Mouse (Mus musculus) bone marrow, adult 2 months (tissue): Measurements from ENCODE around the gene Clstn1.

Source experiments
- CTCF ChIP-seq: fragments of 200-500 bp; IDR thresholded peaks from 2 replicates; pipeline ENCODE4 v1.5.1; 2011; ENCODE audit warnings: low read length, control low read depth; ENCODE audit not compliant: control insufficient read depth, insufficient read depth
- POLR2A ChIP-seq: fragments of 200-500 bp; IDR thresholded peaks from 2 replicates; pipeline ENCODE4 v1.6.1; 2011; ENCODE audit warnings: low read depth, mild to moderate bottlenecking, control low read depth, low read length, borderline replicate concordance; ENCODE audit not compliant: control insufficient read depth

DNA sequence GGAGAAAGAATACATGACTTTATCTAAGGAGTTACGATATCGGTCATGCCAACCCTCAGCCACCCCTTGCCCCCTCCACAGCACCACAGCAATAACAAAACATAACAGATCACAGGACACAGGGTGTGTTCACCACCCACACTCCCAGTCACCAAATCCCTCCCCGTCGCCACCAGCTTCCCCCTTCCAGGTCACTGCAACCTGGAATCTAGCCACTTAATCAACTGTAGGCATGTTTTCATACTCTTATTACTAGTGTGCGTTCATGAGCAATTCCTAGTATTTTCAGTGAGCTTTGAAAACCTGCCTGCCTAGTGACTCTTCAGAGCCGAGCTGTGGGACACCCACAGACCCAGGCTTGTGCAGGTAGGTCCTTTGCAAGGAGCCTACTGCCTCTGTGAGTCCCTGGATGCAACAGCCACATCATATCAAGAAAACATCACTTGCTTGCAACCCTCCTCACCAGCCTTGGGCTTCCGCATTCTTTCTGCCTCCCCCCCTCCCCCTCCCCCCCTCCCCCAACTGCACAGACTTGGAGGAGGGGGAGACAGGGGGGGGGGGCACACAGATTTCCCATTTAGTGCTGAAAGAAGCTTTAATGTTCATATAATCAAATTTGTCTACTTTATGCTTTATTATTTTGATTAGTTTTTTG lies 77.7 kb downstream of the Clstn1 start:
- TF ChIP-seq POLR2A (no peak), CTCF (no peak)
